Mouse (Mus musculus) adrenal gland, postnatal 10 days (tissue): ENCODE measurements at regions not wholly inside any gene's neighbourhood (a gene's known extent, or its start where the extent isn't known, plus 50 kb on each side); places are given as distances from the start of the nearest gene placed in this dataset.

Experiments
- DNase-seq: peaks from one replicate; pipeline ENCODE4 v3.0.0; 2021; ENCODE audit warnings: mixed read lengths

DNA sequence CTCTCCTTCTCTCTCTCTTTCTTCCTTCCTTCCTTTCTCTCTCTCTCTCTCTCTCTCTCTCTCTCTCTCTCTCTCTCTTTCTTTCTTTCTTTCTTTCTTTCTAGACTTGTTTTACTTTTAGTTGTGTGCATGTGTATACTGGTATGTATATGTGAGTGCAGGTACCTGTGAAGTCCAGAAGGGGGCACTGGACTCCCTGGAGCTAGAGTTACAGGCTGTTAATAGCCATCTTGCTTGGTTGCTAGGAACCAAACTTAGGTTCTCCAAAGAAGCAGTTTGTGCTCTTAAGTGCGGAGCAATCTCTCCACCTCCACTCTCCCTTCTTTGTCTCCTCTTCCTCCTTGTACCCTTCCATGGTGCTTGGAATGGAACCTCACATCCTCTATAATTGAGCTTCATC is 77.2 kb downstream of the Gm10604 start:
- no peak for DNase-seq

DNA sequence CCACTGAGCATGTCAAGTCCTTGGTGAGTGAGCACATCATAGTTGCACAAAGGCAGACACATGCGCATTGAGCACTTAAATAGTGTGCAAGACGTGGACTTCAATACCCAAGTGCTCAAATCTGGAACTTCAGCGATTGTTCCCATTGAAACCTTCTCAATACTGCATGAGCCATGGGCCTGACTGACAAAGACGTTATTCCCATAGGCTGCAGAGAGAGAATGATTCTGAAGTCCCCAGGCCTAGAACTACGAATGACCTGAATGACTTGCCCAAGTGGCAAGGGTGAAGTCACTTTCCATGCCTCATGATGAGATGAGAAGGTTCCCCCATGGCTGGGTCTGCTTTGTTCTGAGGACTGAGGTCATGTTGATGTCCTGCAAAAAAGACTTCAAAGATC is 77.7 kb downstream of the Gm10604 start:
- DNase-seq: no peak

DNA sequence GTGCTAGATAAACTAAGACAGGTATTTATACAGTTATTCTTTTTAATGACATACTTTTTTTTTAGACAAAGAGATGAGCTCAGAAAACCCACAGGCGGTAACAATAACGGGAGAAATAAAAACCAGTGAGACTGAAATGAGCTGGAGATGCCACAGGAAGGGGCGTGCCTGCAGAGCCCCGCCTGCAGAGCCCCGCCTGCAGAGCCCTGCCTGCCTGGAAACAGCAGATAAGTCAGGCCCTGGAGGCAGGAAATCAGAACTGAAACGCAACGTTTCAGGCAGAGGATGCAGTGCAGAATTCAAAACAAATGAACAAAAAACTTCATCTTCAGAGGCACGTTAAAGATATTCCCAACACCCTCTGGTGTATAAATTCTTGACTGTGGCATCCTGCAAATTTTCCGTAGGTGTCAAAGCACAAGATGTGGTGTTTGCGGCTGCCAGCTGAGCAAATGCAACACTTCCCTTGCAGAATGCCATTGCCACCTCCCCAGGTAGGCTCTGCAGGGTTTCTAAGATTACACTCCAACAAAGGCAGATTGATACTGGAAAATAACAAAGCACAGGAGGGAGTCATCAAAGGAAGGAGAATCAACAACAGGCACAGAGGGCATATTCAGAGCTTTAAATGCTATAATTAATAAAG is 81.0 kb downstream of the Gm10604 start:
- DNase-seq: no peak

DNA sequence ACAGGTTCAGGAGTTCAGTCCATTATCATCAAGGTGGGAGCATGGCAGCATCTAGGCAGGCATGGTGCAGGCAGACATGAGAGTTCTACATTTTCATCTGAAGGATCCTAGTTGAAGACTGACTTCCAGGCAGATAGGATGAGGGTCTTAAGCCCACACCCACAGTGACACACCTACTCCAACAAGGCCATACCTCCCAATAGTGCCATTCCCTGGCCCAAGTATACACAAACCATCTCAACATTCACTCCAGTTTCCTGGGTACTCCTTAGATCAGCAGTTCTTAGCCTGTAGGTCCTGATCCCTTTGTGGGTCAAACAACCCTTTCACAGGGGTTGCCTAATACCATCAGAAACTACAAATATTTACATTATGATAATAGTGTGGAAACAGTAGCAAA is 83.8 kb downstream of the Gm10604 start:
- DNase-seq: no peak

DNA sequence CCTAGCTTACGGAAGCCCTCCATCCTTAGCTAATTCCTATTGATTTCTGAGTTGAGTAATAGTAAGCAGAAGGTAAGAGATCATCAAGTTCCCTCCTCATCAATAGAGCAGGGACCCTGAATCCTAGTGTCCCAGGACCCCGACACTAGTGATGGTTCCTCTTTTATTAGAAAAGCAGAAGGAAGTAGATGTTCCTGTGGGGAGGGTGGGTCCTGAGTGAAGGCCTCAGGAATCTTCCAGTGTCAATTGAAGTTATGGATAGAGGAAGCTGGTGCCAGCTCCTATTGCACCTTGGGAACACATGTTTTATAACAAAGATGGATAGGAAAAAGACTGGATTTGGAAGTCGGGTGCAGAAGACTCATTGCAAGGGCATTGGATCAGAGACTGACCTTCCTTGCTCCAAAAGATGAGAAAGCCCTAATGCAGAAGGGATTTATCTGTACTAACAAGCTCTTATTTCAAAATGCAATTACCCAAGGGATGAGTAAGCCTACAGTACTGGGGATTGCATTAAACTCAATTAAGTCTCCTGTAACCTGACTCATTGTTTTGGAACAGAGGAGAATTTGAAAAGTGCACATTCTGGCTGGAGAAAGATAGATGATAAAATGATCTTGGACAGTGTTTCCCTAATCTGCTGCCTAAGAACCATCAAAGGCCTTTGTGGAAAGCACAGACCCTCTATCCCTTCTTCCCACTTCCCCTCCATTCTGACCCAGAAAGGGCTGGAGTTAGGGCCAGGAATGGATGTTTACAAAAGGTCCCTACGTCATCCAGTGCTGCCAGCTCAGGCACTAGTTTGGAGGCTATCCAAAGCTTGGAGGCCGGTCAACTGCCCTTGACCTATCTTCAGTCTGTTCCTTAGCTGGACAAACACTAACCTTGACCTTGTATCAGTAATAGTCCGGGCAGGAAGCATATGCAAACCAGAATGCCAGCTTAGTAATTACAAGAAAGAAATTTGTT is 84.9 kb downstream of the Gm10604 start:
- DNase-seq: peak; percentile 88

DNA sequence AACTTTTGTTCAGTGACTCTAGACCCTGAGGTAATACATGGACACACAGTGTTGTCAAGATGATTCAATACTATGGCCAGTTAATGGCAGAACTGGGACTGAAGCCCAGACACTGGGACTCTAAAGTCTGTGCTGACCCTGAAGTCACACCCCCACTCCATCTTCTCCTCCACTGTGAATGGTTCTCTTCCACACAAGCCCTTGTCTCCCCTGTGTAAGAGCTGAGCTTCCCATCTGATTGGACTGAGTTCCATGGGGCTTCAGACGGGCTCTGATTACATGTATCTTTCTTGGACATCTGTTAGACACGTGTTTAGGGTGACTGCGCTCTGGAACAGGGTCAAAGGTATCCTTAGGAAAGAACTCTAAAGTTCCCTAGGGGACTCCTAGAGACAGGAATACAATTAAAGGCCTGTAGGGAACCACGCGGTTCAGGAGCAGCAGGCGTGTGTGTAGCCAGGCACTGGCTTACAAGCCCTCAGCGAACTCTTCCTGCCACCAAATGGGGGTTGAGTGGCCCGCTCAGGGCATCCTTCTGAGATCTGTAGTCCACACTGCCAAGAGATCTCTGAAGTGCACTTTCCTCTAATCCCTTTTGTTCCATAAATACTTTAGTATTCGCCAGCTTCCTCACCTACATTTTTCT is 87.4 kb downstream of the Gm10604 start:
- DNase-seq: no peak

DNA sequence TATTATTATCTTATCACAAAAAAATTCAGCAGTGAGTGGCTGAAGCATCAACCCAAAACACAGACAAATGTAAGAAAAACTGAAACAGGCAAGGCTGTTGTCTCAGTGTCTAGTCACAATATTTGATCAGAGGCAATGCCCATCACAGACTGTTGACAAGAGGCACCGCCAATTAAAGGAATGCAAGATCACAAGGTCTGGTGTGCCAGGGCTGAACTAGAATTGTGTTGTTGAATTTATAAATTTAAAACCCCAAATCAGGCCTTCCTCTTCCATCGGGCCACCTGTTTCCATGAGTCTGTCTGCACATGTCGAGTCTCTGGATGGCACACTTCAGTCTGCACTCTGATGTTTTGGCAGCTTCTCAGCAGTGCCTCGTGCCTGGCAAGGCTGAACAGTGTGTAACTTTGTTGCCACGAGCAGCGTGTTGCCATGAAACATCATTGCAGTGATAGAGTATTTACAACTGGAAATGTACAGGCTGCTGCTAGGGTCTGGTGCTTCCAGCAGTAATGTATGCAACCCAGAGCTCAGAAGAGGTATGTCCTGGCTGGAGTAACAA is 91.9 kb downstream of the Gm10604 start:
- DNase-seq: peak; percentile 48

DNA sequence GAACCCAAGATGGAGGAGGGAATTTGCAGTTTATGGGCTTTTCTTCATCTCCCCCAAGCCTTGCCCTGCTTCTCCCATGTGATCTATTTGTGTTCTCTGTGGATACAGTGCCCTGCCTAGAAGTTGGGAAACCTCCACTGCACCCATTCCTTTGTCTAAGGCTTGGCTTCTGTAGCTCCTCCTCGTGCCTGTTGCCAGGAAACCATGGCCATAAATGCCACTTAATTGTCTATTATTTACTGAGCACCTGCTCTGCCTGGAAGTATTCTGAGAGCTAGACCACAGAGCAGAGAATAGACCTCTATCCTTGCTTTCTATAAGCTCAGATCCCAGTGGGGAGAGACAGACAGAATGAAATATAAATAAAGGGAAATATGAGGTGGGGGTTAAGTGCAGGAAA is 93.7 kb downstream of the Gm10604 start:
- no peak for DNase-seq

DNA sequence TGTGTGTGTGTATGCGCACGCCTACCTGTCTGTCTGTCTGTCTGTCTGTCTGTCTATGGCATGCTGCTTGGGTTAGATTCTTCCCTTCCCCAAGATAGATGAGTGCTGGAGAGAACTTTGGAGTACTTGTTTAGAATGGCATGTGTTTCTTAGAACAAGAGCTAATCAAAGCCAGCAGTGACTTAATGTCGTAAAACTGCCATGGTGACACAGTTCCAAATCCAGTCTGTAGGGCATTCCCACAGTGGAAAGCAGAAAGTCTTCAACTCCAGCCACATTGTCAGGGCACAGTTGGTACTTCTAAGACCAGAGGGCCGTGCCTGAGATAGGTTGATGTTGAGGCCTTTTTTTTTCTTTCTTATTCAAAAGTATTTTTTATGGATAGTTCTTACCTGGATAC is 95.6 kb downstream of the Gm10604 start:
- DNase-seq: no peak

DNA sequence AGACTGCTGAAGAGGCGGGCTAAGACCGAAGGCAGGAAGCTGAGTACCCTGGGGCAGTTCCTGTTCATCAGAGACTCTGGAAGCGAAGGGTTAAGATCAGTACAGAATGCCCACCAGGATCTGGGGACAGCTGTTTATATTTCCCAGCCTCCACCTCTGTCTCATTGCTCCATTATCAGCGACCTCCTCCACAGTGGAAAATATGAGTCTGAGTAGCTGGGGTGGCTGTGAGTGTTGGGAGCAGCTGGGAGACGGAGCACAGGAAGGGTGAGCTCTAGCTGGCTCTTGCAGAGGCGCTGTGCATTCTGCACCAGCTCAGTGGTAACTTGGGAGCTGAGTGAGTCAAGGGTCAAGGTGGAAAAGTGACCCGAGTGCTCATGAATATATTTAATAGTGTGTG is 96.2 kb downstream of the Gm10604 start:
- DNase-seq: peak; percentile 26

DNA sequence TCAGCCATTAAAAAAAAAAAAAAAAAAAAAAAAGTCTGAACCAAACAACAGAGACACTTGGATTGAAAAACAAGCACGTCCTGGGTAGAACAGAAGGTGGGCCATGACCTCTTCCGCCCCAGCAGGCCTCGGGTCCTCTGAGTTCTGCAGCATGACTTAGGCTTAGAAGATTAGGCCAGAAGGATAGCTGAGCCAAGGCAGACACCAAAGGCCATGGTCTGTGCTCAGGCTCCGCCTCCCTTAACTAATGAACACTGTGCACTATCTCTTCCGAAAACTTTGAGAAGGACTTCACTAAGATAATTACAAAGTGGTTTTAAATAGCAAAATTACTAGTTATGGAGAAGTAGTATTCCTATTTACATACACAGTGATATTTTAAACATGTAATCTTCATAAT is 97.8 kb downstream of the Gm10604 start:
- DNase-seq: peak; percentile 33

DNA sequence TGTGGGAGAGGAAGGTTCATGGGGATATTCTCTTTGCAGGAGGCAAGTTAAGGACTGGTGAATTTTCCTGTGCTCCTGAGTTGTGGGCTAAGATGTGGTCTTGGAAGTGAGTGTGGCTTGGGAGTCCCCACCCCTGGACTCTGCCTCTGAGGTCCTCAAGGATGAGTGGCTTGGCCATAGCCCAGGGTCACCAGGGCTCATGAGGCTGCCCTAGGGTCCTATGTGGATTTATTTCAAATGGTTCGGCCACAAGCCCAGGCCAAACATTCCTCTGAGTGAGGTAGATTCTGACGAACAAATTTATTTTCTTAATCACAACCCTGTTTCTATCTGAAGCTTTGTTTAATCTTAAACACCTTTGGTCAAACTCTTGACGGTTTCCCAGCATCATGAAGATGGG is 98.4 kb downstream of the Gm10604 start:
- peak; percentile 31 for DNase-seq

DNA sequence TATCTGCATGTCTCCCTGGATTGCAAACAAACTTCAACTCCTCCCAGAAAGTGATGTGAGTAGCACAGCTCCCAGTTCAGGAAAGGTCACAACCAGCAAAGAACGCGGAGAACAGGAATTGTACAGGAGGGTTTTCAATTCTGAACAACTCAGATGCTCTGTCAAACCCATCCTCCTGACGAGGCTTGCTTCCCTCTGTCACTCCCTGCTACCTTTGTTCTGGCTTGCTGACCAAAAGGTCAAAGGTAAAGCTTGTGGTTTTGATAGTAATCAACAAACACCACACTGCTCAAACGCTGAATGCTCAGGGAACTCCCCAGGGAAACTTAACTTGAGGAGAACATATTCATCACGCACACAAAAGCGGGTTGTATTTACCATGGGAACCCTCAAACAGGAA is 102.4 kb downstream of the Gm10604 start:
- DNase-seq: no peak

DNA sequence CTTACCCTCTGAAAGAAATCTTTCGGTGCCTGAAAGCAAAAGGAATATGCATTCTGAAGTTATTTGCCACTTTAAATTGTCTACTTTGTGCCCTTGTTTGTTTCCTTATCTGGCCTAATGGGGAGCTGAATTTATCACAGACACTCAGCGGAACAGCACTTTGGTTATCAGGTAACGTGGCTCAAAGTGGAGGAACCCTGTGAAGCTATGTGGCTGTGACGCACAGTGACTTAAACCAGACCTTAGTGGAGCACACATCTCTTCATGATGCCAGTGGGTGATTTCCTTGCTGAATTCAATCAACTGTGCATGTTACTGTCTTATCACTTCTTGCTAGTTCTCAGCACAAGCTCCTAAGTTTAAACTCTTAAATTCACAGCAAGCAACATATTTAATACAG is 103.1 kb downstream of the Gm10604 start:
- no peak for DNase-seq

DNA sequence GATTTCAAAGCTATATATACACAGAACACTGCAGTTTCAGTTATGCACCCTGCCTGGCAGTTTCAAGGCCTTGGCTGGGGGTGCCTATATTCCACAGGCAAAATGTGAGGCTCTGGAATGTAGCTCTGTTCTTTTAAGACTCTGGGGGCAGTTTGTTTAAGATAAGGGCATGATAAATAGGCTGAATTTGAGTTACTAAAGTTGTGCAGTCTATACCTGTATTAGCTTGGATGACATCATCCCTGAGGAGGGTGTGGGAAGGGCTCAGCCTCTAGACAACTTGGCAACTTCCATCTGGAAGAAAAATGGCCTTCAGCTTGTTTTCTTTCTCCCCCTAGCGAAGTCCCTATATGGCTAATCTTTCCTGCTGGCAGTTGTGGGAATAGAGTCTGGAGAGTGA is 105.1 kb downstream of the Gm10604 start:
- no peak for DNase-seq

DNA sequence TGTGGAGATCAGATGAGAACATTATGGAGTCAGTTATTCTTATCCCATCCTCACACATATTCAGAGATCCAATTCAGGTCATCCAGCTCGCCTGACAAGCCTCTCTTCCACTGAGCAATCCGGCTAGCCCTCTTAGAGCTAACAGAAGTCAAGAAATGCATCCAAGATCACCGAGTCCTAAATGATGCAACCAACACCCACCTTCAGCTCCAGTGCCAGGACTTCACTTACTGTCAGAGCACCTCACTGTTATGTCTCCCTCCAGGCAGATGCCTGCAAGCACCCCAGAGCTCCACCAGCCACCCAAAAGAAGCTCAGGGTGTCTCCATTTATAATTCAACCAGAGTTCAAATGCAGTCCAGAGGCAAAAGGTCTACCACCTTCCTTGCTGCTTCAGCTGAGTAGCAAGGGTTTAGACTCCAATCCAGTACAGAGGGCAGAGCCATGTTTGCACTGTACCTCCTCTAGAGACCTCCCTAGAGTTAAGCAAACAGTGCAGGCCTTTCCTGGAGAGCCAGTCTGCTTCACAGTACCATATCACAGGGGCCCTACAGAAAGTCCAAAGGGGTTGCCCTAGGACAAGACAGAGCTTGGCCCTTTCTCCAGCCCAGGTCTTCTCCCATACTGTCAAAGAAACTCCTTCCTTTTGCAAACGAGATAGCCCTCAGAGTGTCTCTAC is 106.3 kb downstream of the Gm10604 start:
- DNase-seq: no peak

DNA sequence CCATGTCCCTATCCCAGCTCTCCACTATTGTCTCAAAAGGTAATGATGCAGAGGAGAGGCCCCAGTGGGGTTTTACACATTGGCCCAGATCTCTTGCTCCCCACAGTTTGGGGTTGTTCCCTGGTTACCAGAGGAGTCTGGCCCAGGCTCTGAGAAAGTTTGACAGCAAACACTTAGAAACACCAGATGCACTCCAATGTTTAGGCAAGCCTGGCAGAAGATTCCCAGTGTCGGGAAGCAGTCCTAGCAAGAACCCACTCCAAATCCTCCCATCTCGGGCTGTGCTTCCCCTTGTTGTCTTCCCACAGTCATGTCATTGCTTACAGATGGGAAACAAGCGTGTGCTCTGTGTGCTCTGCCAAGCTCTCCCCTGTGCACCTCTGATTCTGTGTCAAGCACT is 109.0 kb downstream of the Gm10604 start:
- DNase-seq: no peak

DNA sequence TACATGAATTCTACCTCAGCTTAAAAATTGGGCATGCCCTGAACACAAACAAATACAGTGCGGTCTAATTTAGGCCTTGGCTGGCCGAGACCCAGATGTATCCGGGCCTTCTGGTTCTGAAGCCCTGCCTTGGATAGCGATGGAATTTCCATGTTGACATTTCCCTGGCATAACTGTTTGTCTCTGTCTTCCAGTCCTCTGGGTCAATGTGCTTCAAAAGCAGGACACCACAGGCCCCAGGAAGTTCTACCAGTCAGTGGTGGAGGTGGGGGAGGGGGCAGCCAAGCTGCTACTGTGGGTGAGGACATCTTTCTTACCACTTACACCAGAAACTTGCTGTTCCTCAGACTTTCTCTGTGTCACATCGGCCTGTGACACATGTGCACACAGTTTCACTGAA is 111.3 kb downstream of the Gm10604 start:
- DNase-seq: no peak

DNA sequence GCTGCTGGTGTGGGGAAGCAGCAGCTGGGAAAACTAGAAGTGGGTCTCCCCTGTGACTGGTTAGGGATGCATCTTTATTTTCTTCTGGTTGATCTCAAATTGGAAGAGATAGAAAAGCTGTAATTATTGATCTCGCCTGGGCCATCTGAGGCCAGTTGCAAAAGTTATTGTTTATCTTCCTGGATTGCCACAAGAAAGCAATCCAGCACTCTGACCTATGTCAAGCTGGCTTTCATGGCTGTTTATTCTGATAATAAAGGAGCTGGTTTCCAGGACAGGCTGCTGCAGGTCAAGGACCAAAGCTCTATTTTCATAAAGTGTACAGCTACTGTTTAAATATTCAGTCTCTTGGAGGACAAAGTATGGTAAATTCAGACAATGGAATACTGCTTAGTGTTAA is 112.5 kb downstream of the Gm10604 start:
- DNase-seq: no peak
